Mouse (Mus musculus) liver, embryonic 14 days (tissue): ENCODE data around the gene Nlrp9c. TPM values are rescaled to one million over a fixed set of nuclear protein-coding genes. Genes with fewer than 3 reads are reported as not detected.

Source experiments
- polyA plus RNA-seq: library from polyadenylated mRNA; depleted of rRNA; stranded (reverse); fragments of >200 nt; gene quantifications from 2 replicates; pipeline ENCODE4 v1.2.3, GENCODE M21; 2012; rRNA removed

Gene Nlrp9c
- polyA plus RNA-seq = not detected in 2 replicates

GRCm38 (mm10) chr7:26403600-26403999 is at the start of gene Nlrp9c:
Gene Nlrp9c, minus strand, starts transcription at chr7:26403700.

GRCm38 (mm10) chr7:26434813-26435212 is 31.3 kb upstream of the Nlrp9c start, which contains the start of gene Nlrp4a:
Gene Nlrp4a, plus strand, starts transcription at chr7:26435113.

GRCm38 (mm10) chr7:26306926-26307325 is 96.6 kb downstream of the Nlrp9c start, which contains the start of gene Cyp2a4:
Gene Cyp2a4, plus strand, starts transcription at chr7:26307169.

Other genes starting within 250 kb of the Nlrp9c start
- 0.09 and 0.10 TPM in 2 replicates for gene Cyp2b9, start 230.3 kb downstream of the Nlrp9c start, polyA plus RNA-seq
- gene Vmn1r184, start 143.4 kb downstream of the Nlrp9c start, polyA plus RNA-seq = not detected in 2 replicates
- 0.05 and 0.08 TPM in 2 replicates for gene Cyp2a4, start 96.5 kb downstream of the Nlrp9c start, polyA plus RNA-seq
- not detected in 2 replicates for gene Nlrp4a, start 31.4 kb upstream of the Nlrp9c start, polyA plus RNA-seq
- gene Nlrp9a, start 131.3 kb upstream of the Nlrp9c start, polyA plus RNA-seq = not detected in 2 replicates
- gene Vmn1r185, start 214.8 kb upstream of the Nlrp9c start, polyA plus RNA-seq = not detected in 2 replicates